Mouse (Mus musculus) inflammation-experienced regulatory T-cells, adult 6 months (primary cell): ENCODE measurements around the gene Rps26. TPM values are rescaled to one million over a fixed set of nuclear protein-coding genes. Genes with fewer than 3 reads are reported as not detected.

Experiments used
- ATAC-seq: one replicate; pipeline ENCODE4 v1.8.0; 2017
- polyA plus RNA-seq, 3 experiments: library from polyadenylated mRNA; unstranded; fragments of 100-300 nt; shearing (Covaris generic); gene quantifications; one replicate each; pipeline ENCODE4 v1.2.1; 2017

Rps26 gene
- 1,000 to 10,000 TPM; 1,205 to 1,760 (median 1,564) TPM for polyA plus RNA-seq

DNA sequence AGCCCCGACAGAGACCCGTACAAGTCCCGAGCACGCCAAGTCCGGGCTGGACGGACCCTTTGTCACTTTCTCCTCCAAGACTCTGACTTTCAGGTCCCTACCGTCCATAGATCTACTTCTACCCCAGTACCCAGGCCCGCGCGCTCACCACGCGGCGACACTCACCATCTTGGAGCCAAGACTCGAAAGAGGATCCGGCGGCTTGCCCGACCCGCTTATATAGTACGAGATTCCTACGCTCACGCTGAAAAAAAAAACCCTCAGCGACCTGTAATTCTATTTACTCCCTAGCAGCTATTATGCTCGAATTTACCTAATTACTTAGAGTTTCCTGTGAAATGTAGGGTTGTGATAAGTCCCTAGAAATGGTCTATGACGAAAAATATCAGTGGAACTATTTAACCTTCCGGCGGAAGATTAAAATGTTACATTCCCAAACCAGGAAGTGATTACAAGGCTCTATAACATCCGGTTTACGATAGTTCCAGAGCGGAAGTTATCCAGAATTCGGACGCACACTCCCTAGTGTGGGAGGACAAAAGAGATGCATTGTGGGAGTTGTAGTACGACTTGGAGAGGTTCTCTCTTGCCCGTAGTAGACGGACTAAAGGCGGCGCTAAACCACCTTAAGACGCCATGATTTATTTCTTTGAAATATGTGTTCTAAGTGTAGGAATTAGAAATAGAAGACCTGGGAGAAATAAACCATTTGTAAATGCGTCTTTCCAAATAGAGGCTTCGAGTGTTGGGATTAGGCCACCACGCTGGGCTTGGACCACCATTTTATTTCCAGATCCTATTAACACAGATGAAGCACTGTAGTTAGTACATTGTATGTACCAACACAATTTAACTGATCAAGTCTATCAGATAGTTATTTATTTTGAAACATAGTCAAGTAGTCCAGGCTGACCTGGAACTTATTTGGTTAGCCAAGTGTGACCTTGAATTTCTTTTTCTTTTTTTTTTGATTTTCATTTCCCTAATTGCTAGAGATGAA lies at the start of gene Rps26:
TSS of gene Rps26 (minus strand) at position 437 of the 1,000 bp plus-strand sequence.
- ATAC-seq = peak; percentile 99

DNA sequence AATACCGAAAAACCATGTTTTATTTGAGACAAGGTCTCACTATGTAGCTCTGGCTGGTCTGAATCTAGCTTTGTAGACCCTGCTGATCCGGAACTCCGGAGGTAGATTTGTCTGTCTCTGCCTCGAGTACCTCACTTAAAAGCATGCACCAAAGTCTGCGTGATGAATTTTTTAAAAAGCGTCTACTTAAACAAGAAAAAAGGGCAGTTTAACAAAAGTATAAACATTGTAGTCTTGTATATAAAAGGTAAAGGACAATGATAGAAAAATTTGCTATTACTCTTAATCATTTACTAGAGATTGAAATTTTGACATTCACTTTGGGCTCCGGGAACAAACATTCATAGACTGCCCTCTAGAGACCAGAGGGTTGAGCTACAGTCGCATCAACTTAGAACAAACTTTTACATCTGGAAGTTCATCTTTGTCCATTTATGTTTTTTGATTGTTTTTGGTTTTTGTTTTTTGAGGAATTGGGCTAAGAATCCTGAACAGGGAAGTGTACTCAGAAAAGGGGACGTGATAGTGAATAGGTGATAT lies 48.0 kb upstream of the Rps26 start:
- peak; percentile 55 for ATAC-seq

DNA sequence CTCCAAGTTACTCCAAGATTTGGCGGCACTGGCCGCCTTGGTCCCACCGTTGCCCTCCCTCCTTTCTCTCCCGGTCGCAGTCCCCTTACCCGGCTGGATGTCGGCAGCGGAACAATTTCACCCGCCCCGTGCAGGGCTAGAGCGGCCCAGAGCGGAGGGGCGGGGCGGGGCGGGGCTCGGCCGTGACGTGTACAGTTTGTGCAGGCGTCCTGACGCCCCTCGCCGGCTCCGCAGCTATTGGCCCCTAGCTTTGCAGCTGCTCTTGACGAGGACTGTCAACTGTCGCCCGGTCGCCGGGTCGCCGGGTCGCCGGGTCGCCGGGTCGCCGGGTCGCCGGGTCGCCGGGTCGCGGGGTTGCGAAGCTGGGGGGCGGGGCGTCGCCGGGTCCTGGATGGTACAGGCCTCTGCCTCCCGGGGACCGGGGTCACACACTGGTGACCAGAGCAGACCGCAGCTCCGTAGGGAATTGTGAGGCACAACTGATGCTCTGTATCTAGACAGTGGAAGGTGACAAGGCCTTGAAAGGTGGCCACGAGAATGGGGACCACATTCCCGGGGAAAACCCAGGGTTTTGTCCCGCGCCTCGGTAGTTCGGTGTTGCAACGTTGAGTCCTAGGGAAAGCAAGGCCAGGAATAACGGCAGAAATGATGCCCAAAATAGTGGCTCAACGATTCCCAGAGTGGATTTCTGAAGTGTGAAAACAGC lies 47.4 kb upstream of the Rps26 start, which contains the start of gene Suox:
TSS of gene Suox (minus strand) at position 311 of the 706 bp plus-strand sequence.
- peak; percentile 85 for ATAC-seq

DNA sequence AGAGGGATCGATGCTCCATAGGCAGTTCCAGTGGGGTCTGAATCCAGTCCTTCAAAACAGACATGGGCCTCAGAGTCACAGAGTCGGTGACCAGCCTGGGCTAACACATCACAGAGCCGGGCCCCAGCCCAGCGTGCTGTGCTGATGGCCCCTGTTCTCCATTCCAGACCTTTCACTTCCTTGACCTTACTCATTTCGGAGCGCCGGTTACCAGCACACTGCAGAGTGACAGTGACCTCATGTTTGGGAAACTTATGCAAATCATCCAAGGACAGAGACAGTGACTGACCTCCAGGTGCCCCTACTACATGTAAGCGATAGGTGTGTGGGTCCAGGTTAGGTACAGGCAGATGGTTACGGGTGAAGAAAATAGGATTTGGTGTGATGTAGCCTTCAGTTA lies 44.6 kb upstream of the Rps26 start:
- ATAC-seq = no peak

DNA sequence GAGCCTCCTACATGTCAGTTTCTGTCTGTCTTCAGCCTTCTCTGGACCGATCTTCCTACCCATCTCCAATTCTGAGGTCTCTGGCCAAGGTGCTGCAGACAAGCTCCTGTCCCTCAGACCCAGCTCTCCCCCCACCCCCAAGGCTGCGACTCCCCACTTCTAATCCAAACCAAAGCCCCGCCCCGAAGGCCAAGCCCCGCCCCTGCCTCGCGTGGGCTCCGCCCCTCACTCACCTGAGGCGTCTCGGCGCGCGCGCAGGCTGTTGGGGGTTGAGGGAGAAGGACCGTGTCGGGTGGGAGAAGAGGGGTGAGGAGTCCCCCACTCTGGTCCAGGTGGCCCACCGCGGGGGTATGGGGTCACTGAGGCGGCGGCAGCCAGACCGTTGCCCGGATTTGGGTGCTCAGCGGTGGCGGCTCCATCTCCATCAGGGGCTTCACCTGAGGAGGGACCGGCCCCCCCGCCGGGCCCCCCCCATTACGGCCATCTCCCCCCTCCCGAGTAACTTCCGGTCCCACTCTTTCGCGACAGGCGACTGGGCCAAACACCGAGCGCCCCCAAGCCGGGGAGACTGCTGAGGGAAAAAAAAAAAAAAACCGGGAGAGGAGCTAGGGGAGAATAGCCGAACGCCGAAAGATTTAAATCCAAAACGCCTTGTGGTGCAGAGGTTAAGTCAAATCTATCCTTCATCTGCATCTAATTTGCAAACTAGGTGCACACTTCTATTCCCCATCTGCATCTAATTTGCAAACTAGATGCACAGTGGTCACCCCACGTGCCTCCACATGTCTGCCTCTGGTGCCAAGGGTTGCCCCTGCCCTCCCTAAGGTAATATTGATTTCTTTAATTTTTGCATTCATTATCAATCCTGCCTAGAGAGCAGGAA lies 42.5 kb upstream of the Rps26 start:
- peak; percentile 20 for ATAC-seq

DNA sequence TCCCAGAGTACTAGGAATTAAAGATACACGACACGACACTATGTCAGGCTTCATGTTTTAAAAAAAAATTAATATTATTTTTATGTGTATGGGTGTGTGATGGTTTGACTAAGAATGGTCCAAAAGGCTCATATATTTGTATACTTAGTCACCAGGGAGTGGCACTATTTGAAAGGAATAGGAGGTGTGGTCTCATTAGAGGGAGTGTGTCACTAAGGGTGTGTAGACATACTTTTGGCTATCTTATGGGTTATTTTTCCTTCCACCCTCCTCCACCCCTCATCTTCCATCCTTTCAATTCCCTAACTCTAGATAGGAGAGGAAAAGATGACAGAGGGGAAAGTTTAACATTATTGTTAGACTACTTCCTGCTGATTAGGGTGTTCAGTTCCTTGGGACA lies 39.3 kb upstream of the Rps26 start:
- ATAC-seq = no peak

GRCm38 (mm10) chr10:128665307-128665706 lies 38.8 kb upstream of the Rps26 start:
- ATAC-seq = no peak

GRCm38 (mm10) chr10:128664808-128665207 lies 38.3 kb upstream of the Rps26 start:
- no peak for ATAC-seq

- peak; percentile 35 for ATAC-seq
Measured at GRCm38 (mm10) chr10:128663441-128664220, 37.1 kb upstream of the Rps26 start.

GRCm38 (mm10) chr10:128662465-128662864 lies 35.9 kb upstream of the Rps26 start:
- ATAC-seq = no peak

DNA sequence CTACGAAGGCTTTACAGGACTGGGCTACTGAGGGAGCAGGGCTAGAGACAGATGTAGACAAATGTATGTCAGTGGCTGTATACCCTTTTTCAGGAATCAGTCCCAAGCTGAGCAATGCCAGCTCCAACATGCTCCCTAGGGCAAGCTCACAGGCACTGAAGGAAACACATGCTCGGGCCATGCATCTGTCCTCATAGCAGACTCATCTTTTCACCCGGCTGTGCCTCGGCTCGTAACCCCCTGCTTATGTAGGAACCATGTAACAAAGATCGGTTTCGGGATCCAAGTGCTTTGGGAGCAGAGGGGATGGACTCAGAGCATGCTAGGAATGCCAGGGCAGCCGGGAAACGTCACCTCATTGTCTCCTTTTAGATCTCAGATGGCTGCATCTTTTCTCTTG lies 32.9 kb upstream of the Rps26 start:
- ATAC-seq = no peak

DNA sequence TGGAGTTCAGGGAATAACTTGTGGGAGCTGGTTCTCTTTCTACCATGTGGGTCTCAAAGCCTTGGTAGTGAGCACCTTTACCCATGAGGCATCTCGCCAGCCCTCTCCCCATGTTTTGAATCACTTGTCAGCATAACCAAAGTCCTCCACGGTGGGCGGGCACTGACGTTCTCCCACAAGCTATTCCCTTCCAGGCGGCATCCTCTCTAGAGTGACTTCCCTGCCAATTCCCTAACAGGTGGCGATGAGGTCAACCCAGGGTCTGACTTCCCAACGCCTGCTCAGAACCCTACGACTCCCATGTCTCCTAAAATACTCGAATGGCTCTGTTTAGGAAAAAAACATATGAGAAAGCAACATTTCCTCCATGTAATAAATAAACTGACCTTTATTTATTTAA lies 31.3 kb upstream of the Rps26 start:
- ATAC-seq = no peak

- ATAC-seq = no peak
Measured at GRCm38 (mm10) chr10:128656731-128657130, 30.2 kb upstream of the Rps26 start.

GRCm38 (mm10) chr10:128655254-128655653 lies 28.7 kb upstream of the Rps26 start:
- ATAC-seq = no peak

DNA sequence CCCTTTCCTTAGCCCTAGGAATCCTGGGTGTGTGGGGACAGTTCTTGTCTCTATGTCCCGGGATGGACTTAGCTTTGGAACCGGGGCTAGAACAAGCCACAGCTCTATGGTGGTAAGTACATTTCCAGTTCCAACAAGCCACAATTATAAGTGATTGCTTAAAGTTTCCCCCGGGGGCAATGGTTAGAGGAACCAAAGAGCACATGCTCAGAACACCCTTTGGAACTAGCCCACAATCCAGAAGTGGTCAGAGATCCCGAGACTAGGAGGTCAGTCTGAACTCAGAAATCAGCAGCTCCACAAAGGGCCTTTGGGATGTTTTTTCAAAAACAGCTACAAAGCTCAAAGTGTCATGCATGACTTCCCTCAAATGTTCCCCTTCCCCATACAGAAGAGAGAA lies 27.3 kb upstream of the Rps26 start:
- ATAC-seq = no peak

DNA sequence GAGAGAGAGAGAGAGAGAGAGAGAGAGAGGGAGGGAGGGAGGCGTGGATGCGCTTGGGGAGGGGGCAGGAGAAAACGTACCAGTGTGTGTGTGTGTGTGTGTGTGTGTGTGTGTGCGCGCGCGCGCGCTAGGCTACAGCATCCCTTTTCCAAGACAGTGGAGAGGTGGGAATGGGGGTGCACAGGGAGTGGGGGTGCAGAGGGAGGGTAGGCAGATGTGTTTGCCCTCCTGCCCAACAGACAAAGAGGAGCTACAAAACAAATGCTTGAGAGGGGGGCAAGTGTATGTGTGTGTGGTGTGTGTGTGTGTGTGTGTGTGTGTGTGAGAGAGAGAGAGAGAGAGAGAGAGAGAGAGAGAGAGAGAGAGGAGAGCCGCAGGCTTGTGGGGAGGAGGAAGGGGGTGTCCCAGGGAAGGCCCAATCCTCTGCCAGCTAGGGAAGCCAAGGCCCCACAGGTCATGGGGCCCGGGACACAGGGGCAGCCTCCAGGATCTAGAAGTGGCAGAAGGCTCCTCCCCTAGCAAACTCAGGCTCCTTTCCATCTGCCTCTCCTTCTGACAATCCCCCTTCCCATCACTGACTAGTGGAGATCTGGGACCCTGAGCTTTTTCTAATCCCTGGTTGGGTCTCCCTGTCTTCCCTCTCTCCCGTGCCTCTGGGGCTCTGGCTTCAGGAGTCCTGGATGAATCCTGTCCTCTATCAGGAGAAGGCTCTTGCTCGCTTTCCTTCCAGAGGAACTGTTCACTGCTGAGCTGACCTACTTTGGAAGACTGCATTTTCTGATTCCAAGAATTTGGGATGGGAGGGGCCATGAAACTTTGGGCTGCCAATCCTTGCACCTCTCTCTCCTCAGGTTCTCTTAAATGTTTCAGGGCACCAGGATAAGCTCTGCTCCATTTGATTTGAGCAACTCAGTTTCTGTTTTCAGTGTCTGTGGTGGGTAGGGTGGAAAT lies 19.9 kb upstream of the Rps26 start:
- peak; percentile 50 for ATAC-seq

- ATAC-seq = peak; percentile 44
Measured at GRCm38 (mm10) chr10:128645111-128646011, 18.8 kb upstream of the Rps26 start, which contains the start of gene Ikzf4. Ikzf4 (minus strand) TSS chr10:128645991.

GRCm38 (mm10) chr10:128642749-128643148 lies 16.2 kb upstream of the Rps26 start:
- peak; percentile 68 for ATAC-seq

GRCm38 (mm10) chr10:128641871-128642270 lies 15.3 kb upstream of the Rps26 start:
- ATAC-seq = no peak
